Mouse (Mus musculus) embryonic facial prominence, embryonic 14.5 days (tissue): ENCODE measurements around the gene Rgs5. TPM values are rescaled to one million over a fixed set of nuclear protein-coding genes. Genes with fewer than 3 reads are reported as not detected.

Source experiments
- ATAC-seq: fragments of 200-750 bp; cut with Nextera tagmentation; 2 replicates; pipeline ENCODE4 v1.8.0; 2017; ENCODE audit warnings: low read depth, moderate number of reproducible peaks, moderate TSS enrichment
- DNase-seq: peaks from one replicate; pipeline ENCODE4 v3.0.0-alpha.2; 2015; ENCODE audit warnings: low spot score
- H3K27ac ChIP-seq: fragments of 300-500 bp; sonication (generic); replicated peaks from 2 replicates; pipeline ENCODE4 v1.5.1; 2014; ENCODE audit warnings: low read depth, mild to moderate bottlenecking, low read length, moderate library complexity
- H3K27me3 ChIP-seq: fragments of 300-500 bp; sonication (generic); replicated peaks from 2 replicates; pipeline ENCODE4 v1.6.1; 2014; ENCODE audit warnings: low read length; ENCODE audit not compliant: control insufficient read depth, insufficient read depth
- H3K36me3 ChIP-seq: fragments of 300-500 bp; sonication (generic); 2 replicates; pipeline ENCODE4 v1.6.1; 2014; ENCODE audit warnings: low read length, mixed read lengths; ENCODE audit not compliant: control insufficient read depth, insufficient read depth
- H3K4me1 ChIP-seq: fragments of 300-500 bp; sonication (generic); 2 replicates; pipeline ENCODE4 v1.6.1; 2014; ENCODE audit warnings: antibody characterized with exemption, low read length; ENCODE audit not compliant: control insufficient read depth, insufficient read depth
- H3K4me2 ChIP-seq: fragments of 300-500 bp; sonication (generic); 2 replicates; pipeline ENCODE4 v1.6.1; 2014; ENCODE audit warnings: low read depth, mild to moderate bottlenecking, low read length, moderate library complexity, mixed read lengths
- H3K4me3 ChIP-seq: fragments of 300-500 bp; sonication (generic); 2 replicates; pipeline ENCODE4 v1.5.1; 2014; ENCODE audit warnings: low read depth, mild to moderate bottlenecking, low read length
- H3K9ac ChIP-seq: fragments of 300-500 bp; sonication (generic); 2 replicates; pipeline ENCODE4 v1.6.1; 2014; ENCODE audit warnings: low read depth, mild to moderate bottlenecking, low read length, moderate library complexity, mixed read lengths
- H3K9me3 ChIP-seq: fragments of 300-500 bp; sonication (generic); 2 replicates; pipeline ENCODE4 v1.6.1; 2016; ENCODE audit warnings: low read length; ENCODE audit not compliant: control insufficient read depth
- WGBS: fragments of 180-500 bp; shearing (Covaris S2); extraction: QIAGEN DNeasy Blood & Tissue Kit; methylation state at CpG from one replicate; pipeline ENCODE4 v1.1.7; 2014; 5-methylcytosine and 5-hydroxymethylcytosine counted together
- polyA plus RNA-seq: library from polyadenylated mRNA; unstranded; fragments of >200 nt; fragmentation: Nextera tagmentation; extraction: Ambion mirVana; gene quantifications from 2 replicates; pipeline ENCODE4 v1.2.1, GENCODE M21; 2014

The Rgs5 gene
- polyA plus RNA-seq, 1 experiment from 2014 or later = 15.0 TPM

- ATAC-seq = no peak
- WGBS = 64% methylated on average over 4 of the region's 4 CpGs
Observed at GRCm38 (mm10) chr1:169697236-169697635, 41.9 kb downstream of the Rgs5 start.

GRCm38 (mm10) chr1:169699184-169699583 lies 43.9 kb downstream of the Rgs5 start:
- Histone ChIP-seq H3K36me3 (no peaks in the 10 kb centered on the region), H3K9me3 (no peaks in the 10 kb centered on the region), H3K9ac (no peak overlapping the region), H3K4me1 (no peaks in the 10 kb centered on the region), H3K4me3 (no peak overlapping the region), H3K4me2 (no peak overlapping the region), H3K27me3 (no peaks in the 10 kb centered on the region), H3K27ac (no peak overlapping the region)
- DNase-seq = no peak
- ATAC-seq = no peak
- WGBS = 94% methylated on average over 2 of the region's 2 CpGs

More at GRCm38 (mm10) chr1:169697236-169697635, 41.9 kb downstream of the Rgs5 start:
- H3K4me2 ChIP-seq = no peak overlapping the region
- H3K27ac ChIP-seq = no peak overlapping the region
- no peaks in the 10 kb centered on the region for H3K36me3 ChIP-seq
- H3K4me1 ChIP-seq = no peaks in the 10 kb centered on the region
- no peak for DNase-seq
- no peaks in the 10 kb centered on the region for H3K9me3 ChIP-seq
- no peak overlapping the region for H3K4me3 ChIP-seq
- no peak overlapping the region for H3K9ac ChIP-seq
- H3K27me3 ChIP-seq = no peaks in the 10 kb centered on the region

- no peaks in the 10 kb centered on the region for H3K4me1 ChIP-seq
- H3K9ac ChIP-seq = no peak overlapping the region
- H3K27ac ChIP-seq = no peak overlapping the region
- H3K27me3 ChIP-seq = no peaks in the 10 kb centered on the region
- H3K4me2 ChIP-seq = no peak overlapping the region
- no peak for DNase-seq
- WGBS = 83% methylated on average over 4 of the region's 4 CpGs
- ATAC-seq = no peak
- no peaks in the 10 kb centered on the region for H3K9me3 ChIP-seq
- H3K4me3 ChIP-seq = no peak overlapping the region
- H3K36me3 ChIP-seq = no peaks in the 10 kb centered on the region
Observed at GRCm38 (mm10) chr1:169704395-169705087, 49.2 kb downstream of the Rgs5 start.

GRCm38 (mm10) chr1:169721836-169722235 lies 66.5 kb downstream of the Rgs5 start:
- no peaks in the 10 kb centered on the region for H3K27me3 ChIP-seq
- 66% methylated on average over 2 of the region's 2 CpGs for WGBS
- no peak for DNase-seq
- no peak overlapping the region for H3K9ac ChIP-seq
- H3K4me2 ChIP-seq = no peak overlapping the region
- no peaks in the 10 kb centered on the region for H3K36me3 ChIP-seq
- H3K4me3 ChIP-seq = no peak overlapping the region
- H3K9me3 ChIP-seq = no peaks in the 10 kb centered on the region
- no peak for ATAC-seq
- H3K4me1 ChIP-seq = no peaks in the 10 kb centered on the region
- H3K27ac ChIP-seq = no peak overlapping the region

- 60% methylated on average over 3 of the region's 3 CpGs for WGBS
- DNase-seq (peak; percentile 27), ATAC-seq (no peak)
- no peaks in the 10 kb centered on the region for H3K27me3 ChIP-seq
- H3K4me3 ChIP-seq = no peak overlapping the region
- H3K36me3 ChIP-seq = no peaks in the 10 kb centered on the region
- H3K4me1 ChIP-seq = no peaks in the 10 kb centered on the region
- H3K4me2 ChIP-seq = no peak overlapping the region
- no peak overlapping the region for H3K9ac ChIP-seq
- 0 out of 2 replicates have a peak overlapping the region, but pooled peaks have one; percentile 15 for H3K27ac ChIP-seq
- H3K9me3 ChIP-seq = no peaks in the 10 kb centered on the region
Observed at GRCm38 (mm10) chr1:169726319-169726718, 71.0 kb downstream of the Rgs5 start.

- no peak for DNase-seq
- Histone ChIP-seq H3K9me3 (0 out of 2 replicates have a peak, but pooled peaks cover 4% of the 10 kb centered on the region), H3K36me3 (no peaks in the 10 kb centered on the region), H3K4me1 (no peaks in the 10 kb centered on the region), H3K27me3 (no peaks in the 10 kb centered on the region), H3K4me3 (no peak overlapping the region), H3K4me2 (no peak overlapping the region), H3K9ac (no peak overlapping the region), H3K27ac (no peak overlapping the region)
- ATAC-seq = no peak
- WGBS = 62% methylated on average over 7 of the region's 7 CpGs
Observed at GRCm38 (mm10) chr1:169730599-169731100, 75.3 kb downstream of the Rgs5 start.

- Histone ChIP-seq H3K27me3 (no peaks in the 10 kb centered on the region), H3K4me1 (no peaks in the 10 kb centered on the region), H3K4me2 (no peak overlapping the region), H3K9ac (no peak overlapping the region), H3K9me3 (0 out of 2 replicates have a peak, but pooled peaks cover 4% of the 10 kb centered on the region), H3K4me3 (no peak overlapping the region), H3K27ac (no peak overlapping the region), H3K36me3 (no peaks in the 10 kb centered on the region)
- ATAC-seq (no peak), DNase-seq (no peak)
- 66% methylated on average over 6 of the region's 6 CpGs for WGBS
Observed at GRCm38 (mm10) chr1:169736139-169736538, 80.8 kb downstream of the Rgs5 start.

GRCm38 (mm10) chr1:169737231-169737630 lies 81.9 kb downstream of the Rgs5 start:
- Histone ChIP-seq H3K9ac (no peak overlapping the region), H3K27ac (no peak overlapping the region), H3K27me3 (no peaks in the 10 kb centered on the region), H3K4me3 (no peak overlapping the region), H3K36me3 (no peaks in the 10 kb centered on the region), H3K4me1 (no peaks in the 10 kb centered on the region), H3K4me2 (no peak overlapping the region), H3K9me3 (0 out of 2 replicates have a peak, but pooled peaks cover 4% of the 10 kb centered on the region)
- DNase-seq (no peak), ATAC-seq (no peak)
- WGBS = 82% methylated on average over 6 of the region's 6 CpGs

- H3K4me1 ChIP-seq = no peaks in the 10 kb centered on the region
- H3K9me3 ChIP-seq = no peaks in the 10 kb centered on the region
- no peak overlapping the region for H3K4me3 ChIP-seq
- no peak overlapping the region for H3K27ac ChIP-seq
- H3K36me3 ChIP-seq = no peaks in the 10 kb centered on the region
- no peak overlapping the region for H3K4me2 ChIP-seq
- ATAC-seq (no peak), DNase-seq (no peak)
- no peaks in the 10 kb centered on the region for H3K27me3 ChIP-seq
- H3K9ac ChIP-seq = no peak overlapping the region
- 83% methylated on average over 5 of the region's 5 CpGs for WGBS
Observed at GRCm38 (mm10) chr1:169741147-169741546, 85.8 kb downstream of the Rgs5 start.
